Mouse (Mus musculus): ENCODE results near the gene Robo2. TPM values are rescaled to one million over a fixed set of nuclear protein-coding genes. Genes with fewer than 3 reads are reported as not detected.
"Not testable (repeated sequence)": the region's sequence is repeated elsewhere in the genome, so short reads cannot be mapped to it uniquely, and the experiment has no call there.

Gene Robo2
- total RNA-seq, 2 experiments from 2014 or later, result not detected

DNA sequence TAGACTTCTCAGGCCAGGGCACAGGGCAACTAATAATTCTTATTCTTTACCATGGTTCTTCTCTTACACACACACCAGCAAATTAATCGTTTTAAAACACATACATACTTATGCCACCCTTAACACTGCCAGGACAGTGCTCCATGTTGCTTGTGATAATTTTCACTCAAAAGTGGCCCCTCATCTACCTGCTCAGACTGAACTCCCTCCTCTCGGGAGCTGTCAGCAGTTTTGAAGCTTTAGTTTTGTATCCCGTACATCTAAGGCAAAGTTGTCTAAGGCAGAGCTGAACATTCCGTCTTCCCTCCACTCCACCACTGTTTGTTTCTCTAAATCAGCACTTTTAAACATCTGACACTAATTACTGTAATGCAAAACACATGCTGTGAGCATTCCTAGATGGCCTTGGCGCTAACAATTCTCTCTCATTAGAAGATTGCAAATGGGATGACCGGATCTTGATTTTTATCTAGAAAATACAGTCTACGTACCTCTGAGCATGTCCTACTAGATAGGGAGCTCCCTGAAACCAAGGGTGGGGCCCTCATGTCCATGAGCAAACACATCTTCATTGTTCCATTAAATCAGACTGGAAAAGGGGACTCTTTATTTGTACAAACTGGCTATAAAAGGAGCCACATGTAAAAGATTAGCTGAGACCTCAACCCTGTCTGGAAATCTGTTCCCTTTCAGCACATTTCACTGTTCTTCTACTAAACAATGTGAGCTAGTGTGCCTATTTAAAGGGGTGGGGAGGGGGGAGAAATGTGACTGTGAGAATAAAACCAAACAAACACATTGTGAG lies 318.4 kb downstream of the Robo2 start:
- ATAC-seq (replicated peaks; ENCODE audit: poor library complexity, severe bottlenecking), result no peak

DNA sequence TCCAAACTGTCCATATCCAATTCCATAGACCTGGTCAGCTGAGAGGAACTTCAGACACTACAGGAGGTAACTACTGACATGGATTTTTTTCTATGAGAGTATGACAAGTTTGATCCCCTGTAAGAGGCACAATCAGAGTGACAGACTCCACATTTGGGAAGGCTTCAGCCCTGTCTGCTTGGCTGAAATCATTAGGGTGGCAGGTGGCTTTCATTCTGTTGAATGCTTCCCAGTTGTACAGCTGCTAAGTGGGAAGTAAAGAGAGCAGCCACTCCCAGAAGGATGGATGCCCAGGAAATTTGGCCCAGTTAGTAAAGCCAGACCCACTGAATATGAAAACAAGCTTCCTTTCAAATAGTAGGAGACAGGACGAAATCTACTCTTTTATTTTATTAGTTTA lies 321.7 kb downstream of the Robo2 start:
- no peak for ATAC-seq (replicated peaks; ENCODE audit: poor library complexity, severe bottlenecking)

DNA sequence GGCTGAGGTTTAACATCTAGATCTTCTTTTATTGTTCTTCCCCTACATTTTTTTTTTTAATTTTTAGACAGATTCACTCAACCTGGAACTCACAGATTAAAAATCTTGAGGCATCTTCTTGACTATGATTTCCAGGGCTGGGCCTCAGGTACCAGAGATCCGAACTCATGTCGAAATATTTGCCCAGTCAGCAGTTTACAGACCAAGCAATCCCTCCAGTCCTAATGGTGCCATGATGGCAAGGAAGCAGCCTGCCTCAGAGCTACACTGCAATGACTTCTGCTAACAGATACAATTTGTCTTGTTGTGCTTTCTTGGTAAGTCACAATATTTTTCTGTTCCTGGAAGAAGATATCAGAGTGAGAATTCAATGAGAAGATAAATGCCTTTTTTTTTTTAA lies 327.4 kb downstream of the Robo2 start:
- ATAC-seq (replicated peaks; ENCODE audit: poor library complexity, severe bottlenecking), result no peak

DNA sequence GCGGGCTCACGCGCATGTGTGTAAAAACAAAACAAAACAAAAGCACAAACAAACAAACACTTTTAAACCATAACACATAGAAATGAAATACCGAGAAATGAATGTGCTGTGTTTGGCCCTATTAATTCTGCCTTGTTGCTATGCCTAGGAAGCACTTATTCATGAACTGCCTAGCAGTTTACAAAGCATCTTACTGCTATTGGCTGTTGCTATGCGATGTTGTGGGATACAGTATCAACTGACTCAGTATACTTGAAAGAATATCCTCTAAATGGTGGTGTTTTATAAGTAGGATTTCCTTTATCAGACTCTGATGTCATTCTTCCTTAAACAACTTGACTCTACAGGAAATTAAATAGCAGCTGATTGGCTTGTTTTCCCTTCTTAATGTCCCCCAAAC lies 339.0 kb downstream of the Robo2 start:
- ATAC-seq (replicated peaks; ENCODE audit: poor library complexity, severe bottlenecking), result no peak

DNA sequence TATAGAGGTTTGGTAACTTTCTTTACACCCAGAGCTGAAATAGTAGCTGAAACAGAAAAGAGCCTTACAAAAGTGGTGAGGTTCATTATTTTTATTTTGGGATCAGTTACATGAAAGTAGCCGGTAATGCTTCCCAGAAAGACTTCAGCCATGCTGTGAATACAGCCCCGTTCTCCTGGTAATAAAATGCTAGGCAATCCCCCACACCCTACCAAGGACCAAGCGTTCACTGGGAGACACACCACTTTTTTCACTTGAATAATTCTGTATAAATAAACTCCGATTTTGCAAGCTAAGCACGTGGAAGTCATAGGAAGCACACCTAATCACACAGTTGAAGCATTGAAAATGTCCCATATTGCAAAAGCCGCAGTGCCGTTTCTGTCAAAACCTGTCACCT lies 341.0 kb downstream of the Robo2 start:
- ATAC-seq (replicated peaks; ENCODE audit: poor library complexity, severe bottlenecking), result no peak

DNA sequence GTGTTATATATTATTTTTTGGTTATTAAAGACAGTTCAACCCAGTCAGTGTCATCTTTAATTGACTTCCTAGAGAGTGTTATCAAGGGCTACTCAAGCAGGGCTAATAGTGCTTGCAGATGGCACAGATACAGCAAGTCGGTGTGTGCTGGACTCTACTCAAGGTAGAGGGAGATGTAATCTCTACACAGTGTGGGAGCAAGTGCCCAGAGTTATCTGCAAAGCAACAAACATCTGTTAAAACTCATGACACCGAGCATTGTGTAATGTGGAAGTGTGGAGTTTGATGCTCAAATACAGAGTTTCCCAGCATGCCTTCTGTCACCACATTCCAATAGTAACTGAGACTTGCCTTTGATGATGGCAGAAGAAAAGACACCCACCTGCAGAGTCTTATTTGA lies 345.7 kb downstream of the Robo2 start:
- no peak for ATAC-seq (replicated peaks; ENCODE audit: poor library complexity, severe bottlenecking)

DNA sequence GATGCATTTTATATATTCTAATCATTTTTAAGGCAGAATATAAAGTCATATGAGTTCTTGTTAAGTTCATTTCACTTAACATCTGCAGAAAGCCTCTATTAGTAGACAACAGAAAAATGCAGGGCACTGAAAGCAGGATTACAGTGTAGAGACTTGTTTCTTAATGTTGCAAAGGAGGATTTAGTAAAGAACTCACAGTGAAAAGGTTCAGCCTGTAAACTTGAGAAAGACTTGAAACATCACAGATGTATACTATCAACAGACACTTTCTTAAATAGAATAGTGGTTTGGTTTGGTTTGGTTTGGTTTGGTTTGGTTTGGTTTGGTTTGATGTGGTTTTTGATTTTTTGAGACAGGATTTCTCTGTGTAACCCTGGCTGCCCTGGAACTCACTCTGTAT lies 349.7 kb downstream of the Robo2 start:
- ATAC-seq (replicated peaks; ENCODE audit: poor library complexity, severe bottlenecking), result no peak

DNA sequence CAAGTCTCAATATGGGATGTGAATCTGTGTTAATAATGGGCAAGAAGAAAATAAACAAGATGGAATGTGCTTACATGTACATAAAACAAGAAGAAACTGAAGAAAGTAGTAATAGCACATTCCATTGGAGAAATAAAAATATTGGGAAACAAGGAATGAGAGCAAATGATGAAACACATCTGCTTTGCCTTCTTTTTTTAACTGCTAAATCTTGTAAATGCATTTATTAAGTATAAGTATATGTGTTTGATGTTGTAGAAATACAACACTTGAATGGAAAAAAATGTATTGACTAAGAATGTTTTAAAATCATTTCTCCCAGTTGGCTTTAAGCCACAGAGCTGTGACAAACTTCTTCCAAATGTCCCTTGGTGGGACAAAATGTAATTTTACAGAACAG lies 350.1 kb downstream of the Robo2 start:
- ATAC-seq (replicated peaks; ENCODE audit: poor library complexity, severe bottlenecking), result no peak

DNA sequence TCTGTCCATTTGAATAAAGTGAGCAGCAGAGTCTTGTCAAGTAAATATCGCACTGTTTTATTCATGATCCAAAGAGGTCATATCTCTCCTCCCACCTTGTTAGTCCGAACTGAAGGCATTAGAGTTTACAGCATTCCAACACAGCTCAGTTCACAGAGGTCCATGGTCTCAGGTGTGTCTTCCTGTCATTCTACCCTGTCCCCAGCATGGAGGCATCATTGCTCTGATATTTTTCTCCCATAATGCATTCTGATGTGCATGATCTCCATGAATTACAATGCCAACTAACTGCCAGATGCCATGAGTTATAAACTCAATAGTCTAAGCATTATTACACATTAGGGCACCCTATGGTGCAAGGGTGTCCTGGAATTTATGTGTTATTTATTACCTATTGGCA lies 354.7 kb downstream of the Robo2 start:
- ATAC-seq (replicated peaks; ENCODE audit: poor library complexity, severe bottlenecking), result no peak

DNA sequence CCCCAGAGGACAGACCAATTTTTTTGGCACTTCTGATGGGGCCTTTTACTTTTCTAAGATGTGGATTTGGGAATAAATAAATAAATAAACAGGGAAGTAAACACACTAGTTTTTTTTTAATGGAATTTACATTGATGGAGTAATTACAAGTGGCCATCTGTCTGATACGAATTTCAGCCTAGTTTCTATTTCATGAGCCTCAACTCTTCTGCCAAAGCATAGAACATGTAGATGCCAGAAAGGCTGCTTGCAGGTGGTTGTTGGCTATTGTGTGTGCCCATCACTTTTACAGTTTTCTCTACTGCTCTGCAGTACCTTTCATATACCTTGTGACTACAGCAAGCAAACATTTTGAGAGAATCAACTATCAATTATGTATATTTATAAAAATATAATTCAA lies 355.4 kb downstream of the Robo2 start:
- no peak for ATAC-seq (replicated peaks; ENCODE audit: poor library complexity, severe bottlenecking)

DNA sequence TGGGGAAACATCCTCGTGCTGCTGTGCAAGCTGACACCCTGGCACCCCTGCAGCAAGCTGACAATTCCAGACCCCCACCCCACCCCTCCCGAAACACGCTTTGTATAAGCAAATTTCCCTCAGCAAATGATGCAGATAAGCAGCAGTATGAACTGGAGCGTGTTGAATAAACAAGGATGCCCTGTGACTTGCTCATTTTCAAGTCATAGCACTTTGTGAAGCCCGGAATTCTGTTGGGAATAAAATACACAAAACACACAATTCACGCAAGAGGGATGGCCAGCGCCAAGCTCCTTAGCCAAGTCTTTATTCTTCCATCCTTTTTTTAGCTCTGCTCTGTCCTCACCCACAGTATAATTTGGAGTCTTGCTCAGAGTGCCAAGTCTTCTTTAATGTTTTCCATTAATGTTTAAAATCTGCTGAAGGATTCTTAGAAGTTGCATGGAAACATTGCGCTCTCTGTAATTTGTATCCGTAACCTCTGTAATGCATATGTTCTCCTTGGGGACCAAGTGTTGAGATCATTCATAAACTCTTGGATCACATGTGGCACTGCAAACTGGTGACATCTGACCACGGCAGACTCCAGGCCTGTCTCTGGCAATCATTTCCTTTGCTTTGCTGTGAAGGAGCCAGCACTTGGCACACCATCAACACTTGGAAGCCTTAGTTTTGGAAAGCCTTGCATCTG lies 356.4 kb downstream of the Robo2 start:
- no peak for ATAC-seq (replicated peaks; ENCODE audit: poor library complexity, severe bottlenecking)

DNA sequence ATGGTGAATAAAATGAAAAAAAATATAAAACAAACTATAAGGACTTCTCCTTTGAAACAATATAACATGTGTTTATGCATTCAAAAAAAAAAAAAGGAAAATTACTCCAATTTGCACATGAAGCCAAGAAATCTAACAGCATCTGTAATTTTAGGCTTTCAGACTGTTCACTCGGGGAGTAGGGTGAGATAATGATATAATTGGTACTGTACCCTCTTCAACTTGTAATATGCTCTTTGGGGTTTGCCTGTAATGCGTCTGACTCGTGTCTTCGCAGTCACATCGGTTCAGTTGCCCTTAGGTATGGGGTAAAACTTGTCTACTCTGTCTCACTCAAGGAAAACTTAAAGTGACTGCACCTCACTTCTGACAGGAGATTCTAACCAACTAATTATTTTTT lies 362.2 kb downstream of the Robo2 start:
- no peak for ATAC-seq (replicated peaks; ENCODE audit: poor library complexity, severe bottlenecking)

DNA sequence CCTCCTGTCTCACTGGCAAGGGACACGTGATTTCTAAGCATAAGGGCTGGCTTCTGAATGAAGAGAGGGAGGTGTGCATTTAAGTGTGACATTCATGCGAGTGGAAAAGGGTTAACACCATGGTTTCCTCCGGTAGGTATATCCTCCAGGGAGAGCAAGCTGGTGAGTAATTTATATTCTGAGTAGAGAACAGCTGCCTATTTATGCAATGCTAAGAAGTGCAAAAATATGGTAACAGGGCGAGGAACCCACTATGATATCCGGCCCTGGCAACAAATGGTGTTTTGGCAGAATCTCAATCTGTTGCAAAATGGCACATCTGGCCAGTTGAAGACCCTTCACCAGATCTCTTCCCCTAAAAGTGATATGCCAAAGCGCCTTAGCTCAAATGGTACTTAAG lies 362.6 kb downstream of the Robo2 start:
- ATAC-seq (replicated peaks; ENCODE audit: poor library complexity, severe bottlenecking), result no peak

DNA sequence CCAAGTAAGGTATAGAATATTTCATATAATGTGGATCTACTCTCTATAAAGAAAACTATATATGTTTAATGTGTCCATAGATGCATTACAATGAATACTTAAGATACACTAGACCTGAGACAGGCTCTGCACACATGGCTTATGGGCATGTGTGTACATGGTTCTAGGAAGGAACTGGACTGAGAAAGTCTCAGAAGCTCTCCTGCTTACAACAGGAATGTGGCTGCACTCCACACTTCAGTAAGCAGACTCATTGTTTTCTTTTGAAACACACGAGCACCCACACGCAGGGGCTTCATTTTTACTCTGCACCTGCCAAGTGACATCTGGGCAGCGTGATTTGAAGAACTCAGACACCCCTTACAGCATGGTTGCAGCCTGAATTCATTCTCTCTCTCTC lies 364.4 kb downstream of the Robo2 start:
- ATAC-seq (replicated peaks; ENCODE audit: poor library complexity, severe bottlenecking), result no peak

DNA sequence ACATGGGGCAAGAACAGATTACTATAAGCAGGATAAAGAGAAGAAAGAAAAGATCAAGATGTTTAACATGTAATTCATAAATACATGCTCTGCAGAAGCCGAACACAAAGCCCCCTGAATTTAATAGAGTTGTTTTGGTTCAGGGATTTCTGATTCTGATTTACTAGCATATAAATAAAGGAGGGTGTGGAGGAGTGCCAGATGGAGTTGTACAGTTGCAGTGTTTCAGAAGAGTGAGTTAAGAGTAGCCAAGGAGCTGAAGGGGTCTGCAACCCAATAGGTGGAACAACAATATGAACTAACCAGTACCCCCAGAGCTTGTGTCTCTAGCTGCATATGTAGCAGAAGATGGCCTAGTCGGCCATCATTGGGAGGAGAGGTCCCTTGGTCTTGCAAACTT lies 370.8 kb downstream of the Robo2 start:
- ATAC-seq (replicated peaks; ENCODE audit: poor library complexity, severe bottlenecking), result not testable (repeated sequence)

DNA sequence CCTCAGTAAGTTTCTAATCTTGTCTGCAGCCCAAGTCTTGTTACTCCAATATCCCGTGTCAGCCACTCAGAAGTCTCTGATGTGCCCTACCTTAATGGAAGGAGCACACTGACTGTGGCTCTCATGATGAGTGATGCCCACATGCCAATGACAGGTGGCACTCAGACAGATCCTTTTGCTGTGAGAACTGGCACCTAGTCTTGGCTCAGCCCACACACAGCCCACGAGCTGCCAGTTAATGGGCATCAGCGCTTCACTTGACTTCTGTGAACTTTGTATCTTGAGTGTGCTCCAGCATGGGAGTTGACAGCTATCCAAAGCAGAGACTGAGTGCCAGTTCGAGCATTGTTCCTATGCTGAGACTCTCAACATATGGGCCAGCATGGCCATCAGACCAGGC lies 383.8 kb downstream of the Robo2 start:
- ATAC-seq (replicated peaks; ENCODE audit: poor library complexity, severe bottlenecking), result no peak

DNA sequence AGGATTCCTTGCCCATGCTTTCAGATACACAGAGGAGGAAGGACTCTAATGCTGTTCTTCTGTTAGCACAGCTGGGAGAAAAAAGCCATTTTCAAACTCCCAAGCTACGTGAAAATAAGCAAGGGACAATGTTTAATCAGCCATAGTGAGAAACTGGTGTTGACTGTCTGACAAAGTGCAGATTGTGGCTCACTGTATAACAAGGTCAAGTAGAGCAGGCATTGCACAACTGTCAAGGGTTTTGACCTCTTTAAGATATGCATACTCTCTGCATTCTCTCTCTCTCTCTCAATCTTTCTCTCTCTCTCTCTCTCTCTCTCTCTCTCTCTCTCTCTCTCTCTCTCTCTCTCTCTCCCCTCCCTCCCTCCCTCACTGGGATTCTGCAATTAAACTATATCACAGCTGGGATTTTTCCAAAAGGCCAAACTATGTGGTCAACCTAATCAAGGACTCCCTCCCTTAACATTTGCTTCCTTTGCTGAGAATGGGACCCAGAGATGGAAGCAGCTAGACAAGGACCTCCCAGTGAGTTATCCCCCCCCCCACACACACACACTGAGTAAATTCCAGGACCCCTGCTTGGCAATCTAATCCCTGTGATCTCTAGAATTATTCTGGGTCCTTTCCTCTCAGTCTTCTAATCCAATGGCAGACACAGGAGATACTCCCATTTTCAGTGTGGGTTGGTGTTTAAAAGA lies 389.2 kb downstream of the Robo2 start:
- no peak for ATAC-seq (replicated peaks; ENCODE audit: poor library complexity, severe bottlenecking)

DNA sequence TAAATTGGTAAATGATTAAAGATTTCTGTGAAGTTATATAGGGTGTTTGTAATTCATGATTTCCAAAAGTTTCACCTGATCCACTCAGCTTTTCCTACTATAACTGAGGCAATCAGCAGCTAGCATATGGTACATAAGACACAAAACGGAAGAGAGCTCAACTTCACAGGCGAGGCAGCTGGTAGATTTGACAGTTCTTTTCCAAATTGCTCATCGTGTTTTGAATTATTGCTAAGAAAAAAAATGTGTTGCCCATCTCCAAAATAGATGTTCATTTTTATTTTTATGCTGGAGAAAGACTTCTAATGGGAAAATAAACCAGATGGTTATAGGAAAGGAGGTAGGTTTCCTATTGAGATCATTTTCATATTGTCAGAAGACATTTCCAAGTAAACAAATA lies 405.9 kb downstream of the Robo2 start:
- ATAC-seq (replicated peaks; ENCODE audit: poor library complexity, severe bottlenecking), result no peak

DNA sequence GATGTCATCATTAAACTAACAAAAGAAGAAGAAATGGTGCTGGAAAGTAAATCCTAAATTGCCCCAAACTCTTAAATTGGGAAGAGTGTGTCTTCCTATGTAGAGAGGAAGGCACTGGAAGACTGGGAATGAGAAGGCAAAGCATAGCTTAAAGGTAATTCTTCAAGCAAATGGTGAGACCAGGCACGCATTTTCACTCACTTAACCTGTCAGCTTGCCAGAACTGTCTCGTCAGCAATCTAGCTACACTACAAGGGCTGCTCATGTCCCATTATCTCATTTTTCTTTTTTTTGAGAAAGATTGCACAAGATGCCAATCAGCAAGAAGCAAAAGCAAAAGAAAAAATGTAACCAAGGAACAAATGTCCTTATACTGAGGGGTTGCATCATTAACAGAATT lies 410.3 kb downstream of the Robo2 start:
- no peak for ATAC-seq (replicated peaks; ENCODE audit: poor library complexity, severe bottlenecking)

DNA sequence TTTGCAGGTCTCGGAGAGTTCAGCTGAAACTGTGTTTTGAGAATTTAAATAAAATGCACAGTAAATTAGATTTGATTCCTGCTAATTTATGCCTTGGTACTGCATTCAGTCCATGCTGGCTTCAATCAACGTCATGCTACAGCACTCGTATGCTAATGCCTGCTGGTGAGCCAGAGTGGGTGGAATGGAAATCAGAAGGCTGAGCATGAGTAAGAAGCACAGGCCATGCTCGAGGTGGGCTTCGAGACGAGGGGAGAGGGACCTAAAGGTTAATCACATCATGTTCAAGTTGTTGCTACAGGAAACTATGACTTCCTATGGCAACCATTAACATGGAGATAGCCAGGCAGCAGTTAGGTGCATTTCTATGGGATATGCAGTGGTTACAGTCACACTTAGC lies 420.4 kb downstream of the Robo2 start:
- no peak for ATAC-seq (replicated peaks; ENCODE audit: poor library complexity, severe bottlenecking)

DNA sequence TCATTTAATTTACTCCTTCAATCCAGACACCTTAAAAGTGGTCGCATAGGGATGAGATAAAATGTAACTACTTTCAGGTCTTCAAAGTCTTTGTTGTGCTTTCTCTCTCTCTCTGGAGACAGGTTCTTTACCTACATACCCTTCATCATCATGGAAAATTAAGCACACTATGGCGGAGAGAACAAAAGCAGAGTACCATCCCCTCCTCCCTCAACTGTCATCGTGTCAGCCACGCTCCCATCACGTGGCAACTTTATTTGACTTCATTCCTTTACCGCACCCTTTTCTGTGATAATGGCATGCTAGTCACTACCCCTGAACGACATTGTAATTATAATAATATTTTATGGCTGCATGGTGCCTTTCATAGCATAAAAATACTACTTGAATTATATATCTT lies 442.1 kb downstream of the Robo2 start:
- no peak for ATAC-seq (replicated peaks; ENCODE audit: poor library complexity, severe bottlenecking)
